Mouse (Mus musculus) lung, adult 2 months (tissue): Measurements from ENCODE around the gene Spa17.

Experiments
- CTCF ChIP-seq: fragments of 200-500 bp; IDR thresholded peaks from 2 replicates; pipeline ENCODE4 v1.5.1; 2011; ENCODE audit warnings: mild to moderate bottlenecking, low read length, control low read depth; ENCODE audit not compliant: insufficient read depth
- POLR2A ChIP-seq: fragments of 200-500 bp; IDR thresholded peaks from 2 replicates; pipeline ENCODE4 v1.6.1; 2011; ENCODE audit warnings: low read depth, mild to moderate bottlenecking, control low read depth, low read length, borderline replicate concordance; ENCODE audit errors: extremely low read depth

DNA sequence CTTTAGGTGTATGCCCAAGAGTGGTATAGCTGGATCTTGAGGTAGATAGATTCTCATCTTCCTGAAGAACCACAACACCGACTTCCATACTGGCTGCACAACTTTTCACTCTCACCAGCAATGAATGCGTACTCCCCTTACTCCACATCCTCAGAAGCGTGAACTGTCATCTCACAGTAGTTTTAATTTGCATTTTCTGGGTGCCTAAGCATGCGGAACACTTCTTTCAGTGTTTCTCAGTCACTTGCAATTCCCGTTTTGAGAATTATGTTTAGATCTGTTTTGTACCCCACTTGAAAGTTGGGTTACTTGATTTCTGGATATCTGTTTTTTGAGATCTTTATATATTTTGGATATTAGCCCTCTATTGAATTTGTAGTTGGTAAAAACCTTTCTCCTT, 29.9 kb downstream of the Spa17 start:
- TF ChIP-seq POLR2A (no peak), CTCF (no peak)
